Mouse (Mus musculus) liver, adult (tissue): ENCODE measurements around the gene Zswim8.

ENCODE experiments used
- GATA4 ChIP-seq: IDR thresholded peaks from 2 replicates; pipeline ENCODE4 v1.6.1; 2014; ENCODE audit warnings: mild to moderate bottlenecking, low read length; ENCODE audit not compliant: insufficient replicate concordance

Gene Zswim8

GRCm38 (mm10) chr14:20735892-20736390 lies 28.6 kb downstream of the Zswim8 start:
- TF ChIP-seq GATA4: no peak

DNA sequence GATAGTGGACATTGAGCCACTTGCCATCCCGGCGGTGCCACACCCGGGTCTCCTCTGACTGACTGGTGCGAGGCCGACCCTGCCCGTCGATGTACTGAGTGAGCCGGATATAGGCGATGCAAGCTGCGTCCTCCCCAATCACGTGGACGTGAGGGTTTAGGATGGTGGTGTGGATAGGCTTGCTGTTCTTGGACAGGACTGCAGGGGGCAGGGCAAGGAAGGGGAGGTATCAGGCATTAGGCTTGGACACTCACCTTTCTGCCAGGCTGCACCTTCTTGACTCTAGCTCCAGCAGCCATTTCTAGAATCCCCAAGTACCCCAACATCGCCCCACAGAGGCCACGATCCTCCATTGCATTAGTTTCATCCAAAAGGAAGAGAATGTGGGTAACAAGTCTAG lies 30.0 kb downstream of the Zswim8 start:
- no peak for TF ChIP-seq GATA4

GRCm38 (mm10) chr14:20738511-20738910 lies 31.2 kb downstream of the Zswim8 start:
- TF ChIP-seq GATA4: no peak

DNA sequence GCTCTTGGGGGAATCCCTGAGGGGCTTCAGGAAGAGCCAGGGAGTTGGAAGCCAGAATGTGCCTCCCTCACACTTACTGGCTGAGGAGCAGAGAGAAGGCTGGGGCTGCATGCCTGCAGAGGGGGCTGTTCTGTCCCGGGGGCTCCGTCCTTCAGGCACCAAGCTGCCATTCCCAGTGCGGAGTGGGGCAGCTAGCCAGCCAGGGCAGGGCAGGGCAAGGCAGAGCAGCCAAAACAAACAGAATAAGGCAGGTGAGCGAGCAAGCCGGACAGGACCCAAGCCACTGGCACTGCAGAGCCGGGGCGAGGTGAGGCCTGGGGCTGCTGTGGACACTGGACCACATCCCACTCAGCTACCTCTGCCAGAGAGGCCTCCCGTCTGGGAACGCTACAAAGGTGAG lies 33.9 kb downstream of the Zswim8 start:
- no peak for TF ChIP-seq GATA4

DNA sequence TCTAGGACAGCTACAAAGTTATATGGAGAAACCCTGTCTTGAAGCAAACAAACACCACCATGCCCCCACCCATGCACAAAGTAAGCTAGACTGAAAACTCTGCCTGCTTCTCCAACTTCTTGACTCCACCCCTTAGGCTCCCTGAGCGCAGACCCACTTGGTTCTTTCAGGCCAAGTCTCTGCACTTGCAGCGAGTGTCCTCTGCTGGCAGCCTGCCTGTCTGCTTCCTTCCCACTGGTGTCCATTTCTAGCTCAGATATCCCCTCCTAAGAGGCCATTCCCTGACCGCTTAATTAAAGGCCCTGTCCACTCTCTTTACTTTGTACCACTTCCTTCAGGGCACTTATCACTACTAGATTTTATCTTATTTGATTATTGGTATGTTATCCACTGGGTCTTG lies 36.3 kb downstream of the Zswim8 start:
- no peak for TF ChIP-seq GATA4

DNA sequence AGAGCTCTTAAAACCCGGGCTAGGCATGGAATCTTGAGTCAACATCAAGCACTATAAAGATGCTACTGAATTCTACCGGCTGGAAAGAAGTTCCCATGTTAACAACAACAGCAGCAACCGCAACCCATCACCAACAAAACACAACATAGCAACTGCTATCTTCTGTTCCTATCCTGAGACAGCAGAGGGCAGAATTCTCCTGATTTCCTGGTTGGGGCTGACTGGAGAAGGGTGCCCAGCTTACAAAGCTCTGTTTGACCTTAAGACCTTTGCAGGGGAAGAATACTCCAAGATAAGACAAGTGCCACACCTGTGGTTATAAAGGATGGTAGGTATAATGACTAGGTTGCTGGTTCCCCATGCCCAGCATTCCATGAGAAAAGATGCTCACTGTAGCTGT lies 39.6 kb downstream of the Zswim8 start:
- TF ChIP-seq GATA4: no peak

- no peak for TF ChIP-seq GATA4
Observed at GRCm38 (mm10) chr14:20748388-20748787, 41.0 kb downstream of the Zswim8 start.

DNA sequence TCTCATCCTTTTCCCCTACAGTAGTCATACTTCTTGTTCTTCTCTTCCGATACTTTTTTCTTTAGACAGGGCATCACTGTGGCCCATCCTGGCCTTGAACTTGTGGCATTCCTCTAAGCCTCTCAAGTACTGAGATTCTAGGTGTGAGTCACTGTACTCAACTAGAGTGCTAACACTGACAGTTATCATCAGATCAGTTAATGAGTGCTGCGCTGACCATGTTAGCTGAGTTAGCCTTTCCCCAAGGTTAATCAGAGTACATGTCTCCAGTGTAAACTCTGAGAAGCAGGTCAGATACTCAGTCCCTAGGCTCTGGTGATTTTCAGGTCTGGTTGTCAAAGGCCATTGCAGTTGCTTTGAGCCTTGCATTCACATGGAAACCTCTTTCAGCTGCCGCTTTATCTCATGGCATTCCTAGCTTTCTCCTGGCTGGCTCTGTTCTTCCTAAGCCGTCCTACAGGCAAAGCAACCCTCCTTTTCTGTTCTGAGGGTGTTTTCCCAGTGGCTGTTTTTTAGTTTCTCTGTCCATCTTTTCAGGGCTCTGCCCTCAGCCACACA lies 42.2 kb downstream of the Zswim8 start:
- TF ChIP-seq GATA4: no peak

DNA sequence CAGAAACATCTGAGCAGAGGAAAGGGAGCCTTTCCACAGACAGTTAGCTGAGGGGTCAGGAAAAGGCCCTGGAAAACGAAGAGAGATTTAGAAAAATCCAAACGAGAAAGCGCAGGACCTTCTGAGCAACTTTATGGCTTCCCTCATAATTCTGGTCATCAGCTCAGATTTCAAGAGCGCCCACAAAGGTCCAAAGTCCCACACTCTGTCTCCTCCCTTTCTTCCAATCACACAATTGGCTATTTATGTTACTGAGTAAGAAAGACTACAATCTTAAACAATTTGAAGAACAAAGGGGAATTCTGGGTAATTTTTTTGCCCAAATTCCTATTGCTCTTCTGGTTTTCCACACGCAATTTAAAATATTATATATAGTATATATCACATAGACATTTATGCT lies 43.2 kb downstream of the Zswim8 start:
- no peak for TF ChIP-seq GATA4

- TF ChIP-seq GATA4: no peak
Observed at GRCm38 (mm10) chr14:20753792-20754191, 46.4 kb downstream of the Zswim8 start.

GRCm38 (mm10) chr14:20757370-20757907 lies 50.1 kb downstream of the Zswim8 start:
- TF ChIP-seq GATA4: no peak

- TF ChIP-seq GATA4: no peak
Observed at GRCm38 (mm10) chr14:20758768-20759435, 51.5 kb downstream of the Zswim8 start.

DNA sequence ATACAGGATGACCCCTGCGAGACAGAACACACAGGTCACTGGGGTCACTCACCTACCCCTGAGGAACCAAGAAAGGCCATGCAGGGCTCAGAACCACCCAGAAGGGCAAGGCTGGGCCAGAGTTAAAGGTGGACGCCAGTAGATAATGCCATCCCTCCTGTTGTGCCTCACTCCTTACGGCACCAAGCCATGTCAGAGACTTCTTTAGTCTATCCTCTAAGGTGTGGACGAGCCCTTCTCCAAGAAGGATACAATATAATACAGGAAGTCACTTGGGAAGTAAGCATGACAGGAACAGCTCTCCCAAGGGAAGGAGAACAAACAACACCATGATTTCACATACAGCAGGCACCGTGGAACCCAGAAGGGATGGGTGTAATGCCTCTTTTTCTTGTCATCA lies 57.6 kb downstream of the Zswim8 start:
- no peak for TF ChIP-seq GATA4

DNA sequence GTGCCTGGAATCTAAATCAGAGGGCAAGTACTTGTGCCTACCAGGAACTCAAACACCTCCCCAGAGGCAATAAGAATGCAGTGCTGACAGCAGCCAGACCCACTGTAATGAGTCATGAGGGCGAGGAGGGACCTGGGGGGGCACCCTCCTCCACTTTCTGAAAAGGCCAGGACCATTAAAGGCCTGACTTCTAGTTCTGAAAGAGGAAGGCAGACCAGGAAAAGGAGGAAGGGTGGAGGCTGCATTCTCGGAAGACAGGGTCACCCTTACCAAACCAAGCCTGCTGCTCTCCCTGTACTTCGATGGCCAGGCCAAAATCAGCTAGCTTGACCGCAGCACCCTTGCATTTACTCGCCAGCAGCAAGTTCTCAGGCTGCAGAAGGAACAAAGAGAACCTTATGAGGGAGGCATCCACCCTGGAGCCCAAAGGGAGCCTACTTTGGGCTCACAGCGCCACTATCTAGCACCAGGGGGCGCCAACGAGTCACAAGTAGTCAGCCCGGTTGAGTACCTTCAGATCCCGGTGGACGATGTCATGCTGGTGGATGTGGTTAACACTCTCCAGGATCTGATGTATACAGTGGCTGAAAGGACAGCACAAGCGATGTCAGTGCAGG lies 58.4 kb downstream of the Zswim8 start:
- TF ChIP-seq GATA4: no peak

DNA sequence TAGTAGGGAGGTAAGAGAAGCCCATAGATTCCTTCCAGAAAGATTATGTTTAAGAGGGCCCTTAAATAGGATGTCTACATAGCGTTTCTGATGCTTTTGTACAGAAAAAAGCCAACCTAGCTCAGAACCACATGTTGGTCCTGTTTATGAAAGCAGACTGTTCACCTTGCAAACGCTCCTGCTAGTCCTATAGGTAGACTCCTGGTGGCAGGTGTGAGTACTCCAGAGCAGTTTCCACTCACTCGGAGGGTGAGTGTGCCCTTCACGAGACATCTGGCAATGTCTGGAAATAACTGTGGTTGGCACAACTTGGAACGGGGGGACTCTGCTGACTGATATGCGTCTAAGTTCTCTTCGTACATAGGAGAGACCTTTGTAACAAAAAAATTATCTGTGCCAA lies 60.6 kb downstream of the Zswim8 start:
- no peak for TF ChIP-seq GATA4

- TF ChIP-seq GATA4: no peak
Observed at GRCm38 (mm10) chr14:20768581-20768980, 61.2 kb downstream of the Zswim8 start.
